Mouse (Mus musculus) c-Kit-positive CD71-positive TER-119-negative erythroid progenitor cells, embryonic 14.5 days (primary cell): ENCODE measurements around the gene 9430097D07Rik.

ENCODE experiments used
- DNase-seq: peaks from one replicate; pipeline ENCODE4 v3.0.0-alpha.2; 2013; ENCODE audit warnings: low read depth

The 9430097D07Rik gene

GRCm38 (mm10) chr2:32534733-32535471 is 40.6 kb downstream of the 9430097D07Rik start, which contains the start of gene Fam102a:
TSS of gene Fam102a (plus strand) at chr2:32535332.
- DNase-seq = peak; percentile 89

- DNase-seq = peak; percentile 29
Measured at GRCm38 (mm10) chr2:32534061-32534732, 41.3 kb downstream of the 9430097D07Rik start.

- no peak for DNase-seq
Measured at GRCm38 (mm10) chr2:32533163-32533562, 42.3 kb downstream of the 9430097D07Rik start.

GRCm38 (mm10) chr2:32530479-32530878 is 45.0 kb downstream of the 9430097D07Rik start:
- DNase-seq = no peak

- DNase-seq = no peak
Measured at GRCm38 (mm10) chr2:32528326-32528725, 47.2 kb downstream of the 9430097D07Rik start.

- DNase-seq = no peak
Measured at GRCm38 (mm10) chr2:32527468-32527966, 48.0 kb downstream of the 9430097D07Rik start.

- DNase-seq = no peak
Measured at GRCm38 (mm10) chr2:32525816-32526215, 49.7 kb downstream of the 9430097D07Rik start.

GRCm38 (mm10) chr2:32524536-32525031 is 50.9 kb downstream of the 9430097D07Rik start:
- DNase-seq = no peak
